Mouse (Mus musculus) embryonic stem cell, embryonic (primary cell): ENCODE measurements around the gene Tbx21.

Experiments
- CTCF ChIA-PET, 4 experiments: fragments of 300-600 bp in 2 of 4; fragments of 350-600 bp in 2 of 4; sonication (Branson Sonifier 250); formaldehyde crosslinking; loops; one replicate each; lab custom pipeline; 2022; ENCODE audit warnings: inconsistent platforms in 2 of 4; lab: Charles Lee
- POLR2A ChIA-PET, 4 experiments: fragments of 300-600 bp in 2 of 4; fragments of 350-600 bp in 2 of 4; sonication (Branson Sonifier 250); formaldehyde crosslinking; loops; one replicate each; lab custom pipeline; 2022; ENCODE audit warnings: antibody characterized with exemption in 4 of 4, inconsistent platforms in 1 of 4; lab: Charles Lee

Tbx21 gene

GRCm38 (mm10) chr11:97120641-97121040 is 5.5 kb upstream of the Tbx21 start:
- CTCF ChIA-PET, result interaction anchor here in 2 of 4 experiments (0.9 to 1.5 kb wide), 3 partner anchors 18 to 143 kb away, joined by 4 to 7 read pairs (median 5); no protein-coding TSS in a partner anchor

GRCm38 (mm10) chr11:97120221-97120620 is 5.1 kb upstream of the Tbx21 start:
- POLR2A ChIA-PET, result interaction anchor here in 2 of 4 experiments (0.9 to 1.4 kb wide), 3 partner anchors 22 to 35 kb away, joined by 3 to 5 read pairs (median 4); no protein-coding TSS in a partner anchor
- CTCF ChIA-PET, result interaction anchor here in 1 of 4 experiments (1.3 to 1.5 kb wide), 2 partner anchors 18 to 26 kb away, joined by 5 to 7 read pairs; no protein-coding TSS in a partner anchor

More at GRCm38 (mm10) chr11:97120641-97121040, 5.5 kb upstream of the Tbx21 start:
- POLR2A ChIA-PET, result interaction anchor here in 1 of 4 experiments (0.9 to 1.3 kb wide), 2 partner anchors 22 to 35 kb away, joined by 4 to 5 read pairs; no protein-coding TSS in a partner anchor

GRCm38 (mm10) chr11:97115797-97116196 is 666 bp upstream of the Tbx21 start:
- POLR2A ChIA-PET, result interaction anchor here (0.6 to 5.5 kb wide), 41 partner anchors 7 to 163 kb away, joined by 3 to 36 read pairs (median 5); partner anchors contain the start of gene Kpnb1 (in 1 of the 4)
- CTCF ChIA-PET, result interaction anchor here in 3 of 4 experiments (0.5 to 2.4 kb wide), 20 partner anchors 8 to 695 kb away, joined by 3 to 10 read pairs (median 5); partner anchors contain the start of genes Cdk5rap3 (in 1 of the 3) and Lrrc46 (in 1 of the 3)

GRCm38 (mm10) chr11:97112519-97113125 is 2.5 kb downstream of the Tbx21 start:
- POLR2A ChIA-PET, result interaction anchor here in 1 of 4 experiments (1.1 to 3.8 kb wide), 4 partner anchors 11 to 458 kb away, joined by 3 to 14 read pairs (median 6); no protein-coding TSS in a partner anchor
- CTCF ChIA-PET, result interaction anchor here in 2 of 4 experiments (1.1 to 1.9 kb wide), 2 partner anchors 34 kb away, joined by 3 to 8 read pairs; no protein-coding TSS in a partner anchor

GRCm38 (mm10) chr11:97108976-97109375 is 6.2 kb downstream of the Tbx21 start:
- ChIA-PET CTCF (interaction anchor here in 2 of 4 experiments (0.7 to 1.1 kb wide), 2 partner anchors 24 to 36 kb away, joined by 3 read pairs; no protein-coding TSS in a partner anchor), POLR2A (interaction anchor here in 1 of 4 experiments (0.7 to 2.0 kb wide), 2 partner anchors 22 to 28 kb away, joined by 3 to 8 read pairs; no protein-coding TSS in a partner anchor)

GRCm38 (mm10) chr11:97104091-97104483 is 11.0 kb downstream of the Tbx21 start:
- POLR2A ChIA-PET, result interaction anchor here in 3 of 4 experiments (0.5 to 1.6 kb wide), 9 partner anchors 11 to 549 kb away, joined by 3 to 4 read pairs (median 3); partner anchors contain the start of genes Lrrc46 (in 1 of the 3), Mrpl10 (in 1 of the 3) and Tbx21 (in 1 of the 3)
- CTCF ChIA-PET, result interaction anchor here in 3 of 4 experiments (0.7 to 2.0 kb wide), 6 partner anchors 10 to 224 kb away, joined by 3 to 5 read pairs (median 4); no protein-coding TSS in a partner anchor

- CTCF ChIA-PET, result interaction anchor here (0.6 to 2.2 kb wide), 13 partner anchors 11 to 225 kb away, joined by 3 to 13 read pairs (median 5); partner anchors contain the start of gene Scrn2 (in 1 of the 4)
- POLR2A ChIA-PET, result interaction anchor here in 3 of 4 experiments (0.5 to 2.6 kb wide), 10 partner anchors 12 to 675 kb away, joined by 3 to 14 read pairs (median 3); partner anchors contain the start of genes Tbx21 (in 2 of the 3), Lrrc46 (in 1 of the 3) and Mrpl10 (in 1 of the 3)
Observed at GRCm38 (mm10) chr11:97103163-97104090, 11.7 kb downstream of the Tbx21 start.

GRCm38 (mm10) chr11:97101722-97102121 is 13.4 kb downstream of the Tbx21 start:
- CTCF ChIA-PET, result interaction anchor here (0.5 to 2.2 kb wide), 33 partner anchors 10 to 765 kb away, joined by 3 to 12 read pairs (median 4); partner anchors contain the start of genes Tbx21 (in 2 of the 4), Cdk5rap3 (in 1 of the 4), Lrrc46 (in 1 of the 4) and Mrpl10 (in 1 of the 4)
- POLR2A ChIA-PET, result interaction anchor here in 3 of 4 experiments (0.6 to 2.6 kb wide), 14 partner anchors 9 to 1876 kb away, joined by 3 to 14 read pairs (median 4); partner anchors contain the start of gene Tbx21 (in 2 of the 3)

GRCm38 (mm10) chr11:97098791-97099190 is 16.3 kb downstream of the Tbx21 start:
- ChIA-PET POLR2A (interaction anchor here in 3 of 4 experiments (0.6 to 7.2 kb wide), 19 partner anchors 9 to 199 kb away, joined by 3 to 83 read pairs (median 4); partner anchors contain the start of genes Lrrc46 (in 2 of the 3), Mrpl10 (in 2 of the 3), Tbx21 (in 2 of the 3) and Kpnb1 (in 1 of the 3)), CTCF (interaction anchor here in 2 of 4 experiments (0.6 to 2.7 kb wide), 7 partner anchors 12 to 237 kb away, joined by 3 to 8 read pairs (median 4); partner anchors contain the start of gene Tbx21 (in 1 of the 2))

GRCm38 (mm10) chr11:97094600-97094999 is 20.5 kb downstream of the Tbx21 start:
- ChIA-PET POLR2A (interaction anchor here in 2 of 4 experiments (1.7 to 7.2 kb wide), 4 partner anchors 10 to 58 kb away, joined by 3 to 83 read pairs (median 6); partner anchors contain the start of gene Tbx21 (in 1 of the 2)), CTCF (interaction anchor here in 2 of 4 experiments (0.6 to 1.0 kb wide), 3 partner anchors 11 to 710 kb away, joined by 3 to 5 read pairs (median 5); no protein-coding TSS in a partner anchor)

- ChIA-PET CTCF (interaction anchor here (0.6 to 2.2 kb wide), 16 partner anchors 12 to 303 kb away, joined by 3 to 10 read pairs (median 3); partner anchors contain the start of genes Kpnb1 (in 1 of the 4) and Tbx21 (in 1 of the 4)), POLR2A (interaction anchor here in 3 of 4 experiments (0.6 to 7.3 kb wide), 116 partner anchors 8 to 928 kb away, joined by 3 to 83 read pairs (median 5); partner anchors contain the start of genes Tbx21 (in 3 of the 3), Cdk5rap3 (in 2 of the 3), Kpnb1 (in 2 of the 3) and Lrrc46 (in 2 of the 3))
Observed at GRCm38 (mm10) chr11:97086365-97086764, 28.8 kb downstream of the Tbx21 start.

GRCm38 (mm10) chr11:97084821-97085505 is 30.2 kb downstream of the Tbx21 start:
- ChIA-PET CTCF (interaction anchor here (0.6 to 3.1 kb wide), 24 partner anchors 10 to 1834 kb away, joined by 3 to 11 read pairs (median 3); no protein-coding TSS in a partner anchor), POLR2A (interaction anchor here (0.6 to 7.3 kb wide), 93 partner anchors 9 to 1509 kb away, joined by 3 to 83 read pairs (median 6); partner anchors contain the start of genes Cdk5rap3 (in 2 of the 4), Kpnb1 (in 2 of the 4), Tbkbp1 (in 2 of the 4) and Tbx21 (in 2 of the 4))

GRCm38 (mm10) chr11:97083401-97084140 is 31.6 kb downstream of the Tbx21 start:
- POLR2A ChIA-PET, result interaction anchor here in 3 of 4 experiments (0.6 to 7.3 kb wide), 39 partner anchors 10 to 386 kb away, joined by 3 to 83 read pairs (median 12); partner anchors contain the start of genes Kpnb1 (in 2 of the 3), Tbx21 (in 2 of the 3), Mrpl10 (in 1 of the 3) and Osbpl7 (in 1 of the 3)

GRCm38 (mm10) chr11:97082977-97083376 is 32.2 kb downstream of the Tbx21 start:
- POLR2A ChIA-PET, result interaction anchor here in 2 of 4 experiments (0.6 to 7.3 kb wide), 10 partner anchors 11 to 385 kb away, joined by 3 to 83 read pairs (median 24); partner anchors contain the start of genes Kpnb1 (in 1 of the 2) and Osbpl7 (in 1 of the 2)
- CTCF ChIA-PET, result interaction anchor here in 2 of 4 experiments (0.8 to 3.1 kb wide), 8 partner anchors 8 to 70 kb away, joined by 3 to 11 read pairs (median 3); no protein-coding TSS in a partner anchor

More at GRCm38 (mm10) chr11:97083401-97084140, 31.6 kb downstream of the Tbx21 start:
- CTCF ChIA-PET, result interaction anchor here (0.6 to 3.1 kb wide), 15 partner anchors 9 to 805 kb away, joined by 3 to 11 read pairs (median 3); partner anchors contain the start of gene Tbx21 (in 1 of the 4)
